Mouse (Mus musculus): ENCODE data around the gene Usp4. TPM values are rescaled to one million over a fixed set of nuclear protein-coding genes. Genes with fewer than 3 reads are reported as not detected.
"Not testable (repeated sequence)": the region's sequence is repeated elsewhere in the genome, so short reads cannot be mapped to it uniquely, and the experiment has no call there.

The Usp4 gene
- 100 to 1,000 TPM; 102 to 108 TPM for total RNA-seq (2021)

DNA sequence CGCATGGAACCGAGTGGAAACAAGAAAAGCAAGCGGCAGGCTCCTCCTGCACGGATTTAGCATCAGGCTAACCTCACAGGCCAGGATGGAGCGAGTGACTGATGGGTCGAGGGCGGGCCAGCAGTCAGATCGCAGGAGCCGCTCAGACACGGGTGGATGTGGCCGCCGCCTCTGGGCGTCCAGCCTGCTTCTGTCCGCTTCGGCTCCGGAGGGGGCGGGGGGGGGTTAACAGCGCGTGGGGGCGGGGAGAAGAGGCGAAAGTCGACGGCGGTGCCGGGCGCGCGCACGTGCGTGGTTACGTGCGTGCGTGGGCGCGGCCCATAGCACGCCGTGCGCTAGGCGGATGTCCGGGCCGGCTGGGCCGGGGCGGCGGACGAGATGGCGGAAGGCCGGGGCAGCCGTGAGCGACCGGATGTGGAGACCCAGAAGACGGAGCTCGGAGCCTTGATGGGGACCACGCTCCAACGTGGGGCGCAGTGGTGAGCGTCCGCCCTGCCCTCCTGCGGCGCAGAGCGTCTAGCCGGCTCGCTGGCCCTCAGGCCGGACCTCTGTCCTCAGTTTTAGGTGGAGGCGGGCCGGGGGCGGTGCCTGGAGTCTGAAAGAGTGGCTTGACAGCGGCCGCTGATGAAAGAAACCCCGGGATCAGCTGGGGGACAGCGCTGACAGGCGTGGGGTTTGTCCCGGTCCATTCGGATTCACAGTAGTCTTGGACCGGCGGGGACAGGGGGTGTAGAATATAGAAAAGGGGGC lies at the start of gene Usp4:
TSS of gene Usp4 (plus strand) at position 314 of the 750 bp plus-strand sequence.
- peak; percentile 63 to 75 for DNase-seq (ENCODE audit: extremely low spot score in 1 of 2, low spot score in 1 of 2)

- no peak for DNase-seq (ENCODE audit: extremely low spot score in 1 of 2, low spot score in 1 of 2)
Observed at GRCm38 (mm10) chr9:108301853-108302252, 45.8 kb upstream of the Usp4 start.

GRCm38 (mm10) chr9:108304716-108305115 lies 42.9 kb upstream of the Usp4 start:
- DNase-seq (ENCODE audit: extremely low spot score in 1 of 2, low spot score in 1 of 2): no peak

DNA sequence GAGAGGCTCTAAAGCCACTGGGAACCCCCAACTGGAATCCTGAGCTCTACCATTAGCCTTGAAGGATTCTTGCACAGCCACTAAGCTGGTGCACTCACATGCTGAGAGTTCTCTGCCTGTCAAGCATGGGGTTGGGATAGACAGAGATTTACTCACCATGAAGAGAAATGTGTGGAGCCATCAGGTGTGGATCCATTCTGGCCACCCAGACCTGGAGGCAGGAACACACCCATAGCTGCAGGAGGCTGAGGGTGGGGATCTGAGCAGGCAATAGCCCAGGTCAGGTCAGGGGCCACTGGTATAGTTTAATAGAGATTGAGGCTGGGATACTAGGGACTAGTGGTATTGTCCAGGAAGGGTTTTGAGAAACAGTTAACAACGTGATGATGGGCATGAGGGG lies 42.5 kb upstream of the Usp4 start:
- no peak for DNase-seq (ENCODE audit: extremely low spot score in 1 of 2, low spot score in 1 of 2)

DNA sequence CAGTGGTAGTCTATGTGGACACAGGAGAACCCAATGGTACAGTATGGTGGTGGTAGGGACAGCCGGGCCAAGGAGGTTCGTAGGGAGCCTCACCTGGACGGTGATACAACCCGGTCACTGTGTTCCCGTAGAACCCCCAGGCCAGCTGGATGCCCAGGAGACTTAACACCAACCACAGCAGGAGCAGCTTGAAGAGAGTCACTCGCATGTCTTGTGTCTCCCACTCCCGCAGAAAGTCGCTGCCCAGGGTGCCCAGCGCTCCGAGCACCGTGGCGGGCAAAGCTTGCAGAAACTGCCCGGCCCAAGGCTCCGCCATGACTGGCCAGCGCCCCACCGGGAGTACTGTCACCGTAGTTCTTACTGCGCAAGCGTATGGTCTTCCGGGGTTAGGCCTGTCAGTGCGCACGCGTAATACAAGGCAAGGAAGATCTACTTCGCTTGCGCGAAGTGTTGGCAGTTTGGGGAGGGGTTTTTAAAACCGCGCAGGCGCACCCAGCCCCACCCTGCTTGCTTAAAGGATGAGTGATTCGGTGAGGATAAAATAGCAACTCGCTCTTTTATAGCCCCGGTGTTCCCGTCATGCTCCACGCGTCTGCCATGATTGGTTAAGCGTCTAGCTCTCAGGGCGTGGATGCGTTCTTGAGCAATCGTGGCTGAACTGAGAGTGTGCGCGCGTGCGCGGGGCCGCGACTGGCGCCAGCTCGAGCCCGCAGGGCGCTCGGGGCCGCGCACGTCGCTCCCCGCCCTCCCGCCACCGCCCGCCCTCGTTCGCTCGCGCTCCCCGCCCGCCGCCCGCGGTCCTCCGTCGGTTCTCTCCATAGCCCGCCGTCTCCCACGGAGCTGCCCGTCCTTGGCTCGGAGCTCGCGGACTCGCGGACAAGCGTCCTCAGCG lies 41.8 kb upstream of the Usp4 start, which contains the start of the genes Rhoa and Tcta:
TSS of gene Rhoa (plus strand) at position 501 of the 892 bp plus-strand sequence.
TSS of gene Tcta (minus strand) at position 532 of the 892 bp plus-strand sequence.
- DNase-seq (ENCODE audit: extremely low spot score in 1 of 2, low spot score in 1 of 2): peak; percentile 90 to 91

- DNase-seq (ENCODE audit: extremely low spot score in 1 of 2, low spot score in 1 of 2): peak in 1 of 2 experiments; percentile 42
Observed at GRCm38 (mm10) chr9:108306571-108306980, 41.1 kb upstream of the Usp4 start.

GRCm38 (mm10) chr9:108307021-108307807 lies 40.4 kb upstream of the Usp4 start:
- DNase-seq (ENCODE audit: extremely low spot score in 1 of 2, low spot score in 1 of 2): no peak

DNA sequence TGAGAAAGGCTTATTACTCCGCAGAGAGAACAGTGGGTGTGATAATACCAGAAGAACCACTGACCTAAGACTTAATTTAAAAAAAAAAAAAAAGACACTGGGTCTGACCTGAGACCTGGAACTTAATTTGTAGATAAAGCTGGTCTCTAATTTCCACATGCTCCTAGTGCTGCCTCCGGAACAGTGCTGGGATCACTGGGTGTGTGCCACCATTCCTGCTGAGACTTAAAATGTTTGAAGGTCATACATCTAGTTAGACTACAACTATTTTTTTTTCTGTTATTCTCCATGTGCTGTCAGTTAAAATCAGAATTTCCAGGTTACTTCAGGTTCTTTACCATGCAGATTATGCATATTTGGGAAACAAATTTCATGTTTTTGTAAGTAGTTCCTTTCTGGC lies 39.5 kb upstream of the Usp4 start:
- DNase-seq (ENCODE audit: extremely low spot score in 1 of 2, low spot score in 1 of 2): no peak

DNA sequence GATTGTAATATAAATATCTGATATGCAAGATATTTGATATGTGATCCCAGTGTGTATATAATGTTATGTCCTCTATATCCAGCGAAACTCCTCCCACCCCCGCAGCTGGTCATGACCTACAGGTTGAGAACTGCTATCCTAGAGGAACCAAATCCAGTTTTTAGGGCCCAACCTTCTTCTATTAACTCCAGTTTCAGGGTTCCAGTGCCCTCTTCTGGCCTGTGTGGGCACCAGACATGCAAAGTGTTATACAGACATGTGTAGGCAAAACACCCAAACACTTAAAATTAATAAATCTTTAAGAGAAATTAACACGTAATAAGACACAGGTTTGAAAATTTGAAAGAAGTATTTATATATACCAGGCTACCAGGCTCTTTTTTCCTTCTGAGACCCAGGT lies 30.1 kb upstream of the Usp4 start:
- no peak for DNase-seq (ENCODE audit: extremely low spot score in 1 of 2, low spot score in 1 of 2)

- no peak for DNase-seq (ENCODE audit: extremely low spot score in 1 of 2, low spot score in 1 of 2)
Observed at GRCm38 (mm10) chr9:108318462-108318861, 29.2 kb upstream of the Usp4 start.

DNA sequence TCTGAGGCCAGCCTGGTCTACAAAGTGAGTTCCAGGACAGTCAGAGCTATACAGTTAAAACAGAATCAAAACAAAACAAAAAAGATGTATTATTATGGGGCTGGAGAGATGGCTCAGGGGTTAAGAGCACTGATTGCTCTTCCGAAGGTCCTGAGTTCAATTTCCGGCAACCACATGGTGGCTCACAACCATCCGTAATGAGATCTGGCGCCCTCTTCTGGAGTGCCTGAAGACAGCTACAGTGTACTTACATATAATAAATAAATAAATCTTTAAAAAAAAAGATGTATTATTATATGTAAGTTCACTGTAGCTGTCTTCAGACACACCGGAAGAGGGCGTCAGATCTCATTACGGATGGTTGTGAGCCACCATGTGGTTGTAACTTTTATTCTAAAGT lies 25.6 kb upstream of the Usp4 start:
- DNase-seq (ENCODE audit: extremely low spot score in 1 of 2, low spot score in 1 of 2): not testable (repeated sequence)

GRCm38 (mm10) chr9:108324784-108325183 lies 22.9 kb upstream of the Usp4 start:
- no peak for DNase-seq (ENCODE audit: extremely low spot score in 1 of 2, low spot score in 1 of 2)

- DNase-seq (ENCODE audit: extremely low spot score in 1 of 2, low spot score in 1 of 2): no peak
Observed at GRCm38 (mm10) chr9:108325811-108326210, 21.8 kb upstream of the Usp4 start.

DNA sequence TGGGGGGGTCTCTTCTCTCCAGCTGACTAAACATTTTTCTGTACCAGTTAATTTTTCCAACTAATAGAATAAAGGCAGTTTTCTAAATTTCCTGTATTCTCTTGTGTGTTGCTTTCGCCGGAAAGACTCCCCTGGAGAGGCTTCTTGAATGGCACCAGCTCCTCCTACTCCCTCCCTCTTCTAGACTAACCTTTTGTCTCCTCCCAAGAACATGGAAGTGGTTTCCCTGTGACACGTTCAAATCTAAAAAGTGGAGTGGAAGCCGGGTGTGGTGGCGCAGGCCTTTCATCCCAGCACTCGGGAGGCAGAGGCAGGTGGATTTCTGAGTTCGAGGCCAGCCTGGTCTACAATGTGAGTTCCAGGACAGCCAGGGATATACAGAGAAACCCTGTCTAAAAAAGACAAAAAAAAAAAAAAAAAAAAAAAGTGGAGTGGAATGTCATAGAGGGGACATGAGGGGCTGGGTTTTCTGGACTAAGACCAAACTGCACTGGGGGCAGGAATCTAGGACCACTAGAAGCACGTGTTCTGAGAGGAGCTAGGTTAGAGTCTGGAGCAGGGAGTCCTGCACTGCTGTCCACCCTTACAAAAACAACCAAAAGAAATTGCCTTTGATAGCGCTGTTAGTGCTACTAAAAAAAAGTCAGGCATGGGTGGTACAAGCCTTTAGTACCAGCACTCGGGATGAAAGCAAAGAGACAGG lies 9.7 kb upstream of the Usp4 start:
- no peak for DNase-seq (ENCODE audit: extremely low spot score in 1 of 2, low spot score in 1 of 2)

- DNase-seq (ENCODE audit: extremely low spot score in 1 of 2, low spot score in 1 of 2): no peak
Observed at GRCm38 (mm10) chr9:108338551-108338885, 9.1 kb upstream of the Usp4 start.

DNA sequence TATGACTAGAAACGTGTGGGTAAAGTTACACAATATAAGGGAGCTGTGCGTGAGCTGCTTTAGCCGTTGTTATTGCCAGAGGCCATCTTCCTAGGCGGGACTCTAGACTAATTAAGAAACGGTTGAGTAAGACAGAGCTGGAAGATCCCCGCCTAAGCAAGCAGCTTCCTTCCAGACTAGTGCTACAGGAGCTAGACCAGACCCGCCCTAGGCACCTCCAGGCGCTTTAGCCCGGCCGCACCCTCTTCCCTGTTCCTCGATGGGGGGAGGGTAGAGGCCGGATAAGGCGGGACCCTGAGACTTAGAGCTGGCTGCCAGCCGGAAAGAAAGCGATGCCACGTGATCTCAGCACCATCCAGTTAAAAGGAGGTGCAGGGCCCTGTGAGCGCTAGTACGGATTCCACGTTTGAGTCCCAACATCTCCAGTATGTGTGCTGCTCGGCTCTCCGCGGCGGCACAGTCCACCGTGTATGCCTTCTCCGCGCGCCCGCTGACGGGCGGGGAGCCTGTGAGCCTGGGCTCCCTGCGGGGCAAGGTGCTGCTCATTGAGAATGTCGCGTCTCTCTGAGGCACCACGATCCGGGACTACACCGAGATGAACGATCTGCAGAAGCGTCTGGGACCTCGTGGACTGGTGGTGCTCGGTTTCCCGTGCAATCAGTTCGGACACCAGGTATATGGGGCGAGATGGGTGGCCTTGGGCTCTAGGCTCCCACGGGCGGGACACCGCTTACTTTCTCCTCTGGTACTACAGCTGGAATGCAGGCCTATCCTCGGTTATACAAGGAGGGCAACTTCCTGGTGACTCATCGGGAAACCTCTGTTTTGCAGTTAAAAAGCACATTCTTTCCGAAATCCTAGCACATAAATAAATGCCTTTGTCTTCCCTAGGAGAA lies 8.5 kb upstream of the Usp4 start, which contains the start of gene Gpx1:
TSS of gene Gpx1 (plus strand) at position 18 of the 896 bp plus-strand sequence.
- peak; percentile 56 to 68 for DNase-seq (ENCODE audit: extremely low spot score in 1 of 2, low spot score in 1 of 2)

- no peak for DNase-seq (ENCODE audit: extremely low spot score in 1 of 2, low spot score in 1 of 2)
Observed at GRCm38 (mm10) chr9:108339886-108340257, 7.8 kb upstream of the Usp4 start.

- DNase-seq (ENCODE audit: extremely low spot score in 1 of 2, low spot score in 1 of 2): no peak
Observed at GRCm38 (mm10) chr9:108340258-108341138, 7.2 kb upstream of the Usp4 start.

Measured in layer of hippocampus, postnatal 25 days (tissue).